Mouse (Mus musculus) left cerebral cortex, adult 18-20 months (tissue): Measurements from ENCODE around the gene Kmt5a. TPM values are rescaled to one million over a fixed set of nuclear protein-coding genes. Genes with fewer than 3 reads are reported as not detected.

ENCODE experiments used
- DNase-seq, 2 experiments: peaks; one replicate each; pipeline ENCODE4 v3.0.0; 2021 to 2022; ENCODE audit warnings: low spot score in 2 of 2, mixed read lengths in 1 of 2
- microRNA-seq, 2 experiments: library from miRNA; unstranded; fragments of <30 nt; microRNA quantifications; one replicate each; pipeline ENCODE4 v1.2.0; 2021
- total RNA-seq, 2 experiments: library from RNA; stranded (reverse); gene quantifications; 2 replicates each; pipeline ENCODE4 v1.2.3; 2021

The Kmt5a gene
- total RNA-seq, 2 experiments from 2014 or later = 61.5 to 64.2 TPM

GRCm38 (mm10) chr5:124510536-124511050 lies 70.9 kb downstream of the Kmt5a start:
- DNase-seq = no peak

Small RNA genes lying within 50 kb of the gene (microRNA-seq; reads per million reads assigned to microRNA genes)
- gene Gm27486 = 0.21 to 0.75 reads per million in 2 experiments

Other genes with a start within 250 kb of the Kmt5a start
- 100 to 1,000 TPM; 259 to 274 TPM for gene Pitpnm2, start 190.2 kb upstream of the Kmt5a start, total RNA-seq
- 10 to 100 TPM; 13.8 to 22.5 TPM for gene Mphosph9, start 112.0 kb upstream of the Kmt5a start, total RNA-seq
- gene 2810006K23Rik, start 111.8 kb upstream of the Kmt5a start, total RNA-seq = 10 to 100 TPM; 14.0 TPM
- gene Cdk2ap1, start 76.8 kb upstream of the Kmt5a start, total RNA-seq = 100 to 1,000 TPM; 162 to 168 TPM
- 100 to 1,000 TPM; 175 to 185 TPM for gene Sbno1, start 13.9 kb upstream of the Kmt5a start, total RNA-seq
- 10 to 100 TPM; 17.5 to 19.3 TPM for gene Rilpl2, start 38.4 kb downstream of the Kmt5a start, total RNA-seq
- 10 to 100 TPM; 23.0 to 27.5 TPM for gene Snrnp35, start 43.2 kb downstream of the Kmt5a start, total RNA-seq
- 10 to 100 TPM; 85.1 to 93.3 TPM for gene Rilpl1, start 91.5 kb downstream of the Kmt5a start, total RNA-seq
- 100 to 1,000 TPM; 103 to 122 TPM for gene Tmed2, start 100.8 kb downstream of the Kmt5a start, total RNA-seq
- 10 to 100 TPM; 22.6 to 25.9 TPM for gene Ddx55, start 112.9 kb downstream of the Kmt5a start, total RNA-seq
- 10 to 100 TPM; 30.6 to 31.3 TPM for gene Eif2b1, start 139.2 kb downstream of the Kmt5a start, total RNA-seq
- gene Gtf2h3, start 139.2 kb downstream of the Kmt5a start, total RNA-seq = 10 to 100 TPM; 25.0 to 29.6 TPM
- gene Atp6v0a2, start 188.6 kb downstream of the Kmt5a start, total RNA-seq = 10 to 100 TPM; 59.8 to 66.9 TPM